Mouse (Mus musculus) adrenal gland, postnatal 10 days (tissue): ENCODE data around the gene Top2a. TPM values are rescaled to one million over a fixed set of nuclear protein-coding genes. Genes with fewer than 3 reads are reported as not detected.
A peak's percentile ranks its signal among the peaks of the same experiment; 100 is the strongest.

Source experiments
- DNase-seq: peaks from one replicate; pipeline ENCODE4 v3.0.0; 2021; ENCODE audit warnings: mixed read lengths
- total RNA-seq, 2 experiments: library from RNA; stranded (reverse); gene quantifications; 2 replicates each; pipeline ENCODE4 v1.2.3; 2021

Top2a gene
- total RNA-seq, 2 experiments from 2014 or later = 54.0 to 73.1 TPM

DNA sequence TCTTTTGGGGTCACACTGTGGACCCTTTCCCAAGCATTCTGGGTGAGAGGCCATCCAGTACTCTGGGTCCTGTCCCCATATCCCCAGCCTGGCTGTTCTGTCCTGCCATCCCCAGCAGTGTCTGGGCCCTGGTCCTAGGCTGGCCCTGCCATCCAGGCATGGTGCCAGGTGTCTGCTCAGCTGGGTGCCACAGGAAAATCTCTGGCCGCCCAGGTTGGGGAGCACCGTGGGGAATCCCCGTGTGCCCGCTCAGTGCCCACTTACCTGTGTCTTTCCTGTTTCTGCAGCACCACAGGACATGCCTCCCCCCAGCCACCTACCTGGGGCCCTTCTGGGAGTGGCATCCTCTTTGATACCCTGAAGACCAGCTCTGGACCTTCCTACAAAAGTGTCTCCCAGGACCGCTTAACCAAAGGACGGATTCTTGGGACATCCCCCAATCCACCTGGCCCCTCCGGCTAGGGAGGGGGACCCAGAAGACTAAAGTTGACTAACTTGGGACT, 74.0 kb downstream of the Top2a start:
- DNase-seq = peak; percentile 79

DNA sequence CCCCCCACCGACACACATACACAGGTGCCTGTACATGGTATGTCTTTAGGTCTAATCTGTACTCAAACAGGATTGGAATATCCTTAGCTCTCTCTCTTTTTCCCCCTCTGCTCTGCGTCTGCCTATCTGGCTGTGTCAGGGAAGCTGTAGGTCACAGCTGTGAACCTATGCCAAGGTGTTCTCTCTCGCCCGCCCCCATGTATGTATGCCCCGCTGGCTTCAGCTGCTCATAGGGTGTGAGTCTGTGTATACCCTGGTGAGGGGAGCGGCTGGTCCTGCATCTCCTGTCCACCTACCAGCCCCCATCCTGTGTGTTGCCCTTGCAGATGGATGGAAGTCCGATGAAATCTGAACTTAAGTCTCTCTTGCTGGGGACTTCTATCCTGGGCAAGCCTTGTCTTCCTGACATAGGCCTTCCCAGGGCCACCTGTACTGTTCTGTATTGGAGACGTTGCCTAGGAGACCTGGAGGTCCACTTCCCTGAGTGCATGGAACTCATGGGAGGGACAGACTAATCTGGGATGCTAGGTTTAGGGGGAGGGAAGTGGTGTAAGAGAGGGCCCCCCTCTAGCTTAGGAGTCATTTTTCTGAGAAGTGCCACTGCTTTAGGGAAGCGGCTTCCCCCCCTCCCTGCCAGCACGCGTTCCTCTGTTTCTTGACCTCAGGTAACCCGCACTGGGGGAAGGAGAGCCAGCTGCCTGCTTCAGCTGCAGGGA, 74.6 kb downstream of the Top2a start:
- no peak for DNase-seq

GRCm38 (mm10) chr11:98947969-98948569, 75.9 kb downstream of the Top2a start:
- DNase-seq = no peak

DNA sequence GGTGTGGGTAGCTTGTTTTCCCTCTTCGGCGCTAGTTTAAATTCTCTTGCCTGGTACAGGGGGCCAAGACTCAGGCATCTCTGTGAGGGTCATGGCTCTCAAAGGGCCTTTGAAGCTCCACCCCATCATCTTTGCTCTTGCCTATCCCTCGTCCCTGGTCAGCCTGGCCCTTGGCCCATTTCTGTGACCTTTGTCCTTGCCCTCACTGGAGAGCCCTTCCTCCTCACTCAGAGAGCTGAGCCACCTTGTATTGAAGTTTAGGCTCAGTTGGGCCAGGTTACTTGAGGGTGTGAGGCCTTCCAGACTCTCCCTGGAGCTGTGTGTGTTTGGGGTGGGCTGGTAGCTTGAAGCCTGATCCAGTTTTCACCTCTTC, 78.4 kb downstream of the Top2a start:
- peak; percentile 86 for DNase-seq

- no peak for DNase-seq
Measured at GRCm38 (mm10) chr11:98944897-98945604, 78.9 kb downstream of the Top2a start.

DNA sequence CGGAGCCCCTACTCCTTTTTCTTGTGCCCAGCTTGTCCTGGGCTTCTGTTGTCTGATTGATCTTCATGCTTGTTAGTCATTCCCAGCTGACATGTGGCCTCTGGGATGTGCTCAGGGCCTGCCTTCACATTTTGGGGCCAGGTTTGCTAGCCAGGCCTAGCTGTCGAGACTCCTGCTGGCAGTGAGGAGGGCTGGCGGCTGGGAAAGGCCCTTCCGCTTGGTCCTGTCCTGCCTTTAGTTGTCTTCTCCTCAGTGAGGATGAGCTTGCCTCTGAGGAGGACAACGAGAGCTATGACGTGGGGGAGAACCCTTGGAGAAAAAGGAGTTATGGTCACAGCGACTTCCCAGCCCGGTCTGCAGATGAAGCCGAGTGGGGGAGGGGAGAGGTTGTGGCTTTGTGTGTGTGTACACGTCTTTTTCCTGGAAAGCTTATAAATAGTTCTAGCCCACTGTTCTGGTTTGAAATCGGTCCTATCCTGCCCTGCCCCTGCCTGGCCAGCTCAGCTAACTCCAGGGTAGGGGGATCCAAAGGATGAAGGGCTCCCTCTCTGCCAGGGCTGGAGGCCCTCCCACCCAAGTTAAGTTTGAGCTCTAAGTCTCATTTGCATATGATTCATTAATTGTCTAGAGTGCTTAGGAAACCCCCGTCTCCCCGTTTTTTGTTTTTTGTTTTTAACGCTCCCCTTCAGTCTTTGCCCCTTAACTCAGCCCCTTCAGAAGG, 80.1 kb downstream of the Top2a start:
- DNase-seq = peak; percentile 59

Other genes with a start within 250 kb of the Top2a start
- 10 to 100 TPM; 15.1 to 59.6 TPM for gene Nr1d1, start 248.9 kb downstream of the Top2a start, total RNA-seq
- gene Msl1, start 228.7 kb downstream of the Top2a start, total RNA-seq = 10 to 100 TPM; 79.4 to 88.6 TPM
- 10 to 100 TPM; 31.9 to 35.7 TPM for gene Casc3, start 219.3 kb downstream of the Top2a start, total RNA-seq
- gene Rapgefl1, start 187.4 kb downstream of the Top2a start, total RNA-seq = 1 to 10 TPM in 1 of 2 experiments, under 1 TPM in 1; 0.93 to 1.6 TPM
- 10 to 100 TPM; 13.3 to 15.4 TPM for gene Wipf2, start 160.6 kb downstream of the Top2a start, total RNA-seq
- gene Cdc6, start 116.4 kb downstream of the Top2a start, total RNA-seq = 1 to 10 TPM; 3.8 to 6.5 TPM
- 10 to 100 TPM; 26.2 to 34.7 TPM for gene Rara, start 96.4 kb downstream of the Top2a start, total RNA-seq
- under 1 TPM; 0.45 to 0.73 TPM for gene Gjd3, start 41.2 kb downstream of the Top2a start, total RNA-seq
- 100 to 1,000 TPM; 219 to 333 TPM for gene Igfbp4, start 17.1 kb upstream of the Top2a start, total RNA-seq
- under 1 TPM; 0.12 to 0.51 TPM for gene Tns4, start 65.1 kb upstream of the Top2a start, total RNA-seq
- gene Ccr7, start 130.9 kb upstream of the Top2a start, total RNA-seq = 1 to 10 TPM; 3.6 to 3.7 TPM
- 10 to 100 TPM; 53.6 to 64.9 TPM for gene Smarce1, start 206.8 kb upstream of the Top2a start, total RNA-seq
- gene Krt222, start 219.9 kb upstream of the Top2a start, total RNA-seq = 1 to 10 TPM; 1.8 to 3.3 TPM